Mouse (Mus musculus) spleen, adult 2 months (tissue): ENCODE data around the gene Krt17.

Experiments used
- CTCF ChIP-seq: fragments of 200-500 bp; IDR thresholded peaks from 2 replicates; pipeline ENCODE4 v1.5.1; 2011; ENCODE audit warnings: mild to moderate bottlenecking, inconsistent platforms; ENCODE audit not compliant: insufficient read depth, insufficient read length, insufficient replicate concordance; ENCODE audit errors: extremely low read depth
- POLR2A ChIP-seq: fragments of 200-500 bp; IDR thresholded peaks from 2 replicates; pipeline ENCODE4 v1.6.1; 2011; ENCODE audit warnings: low read depth, low read length, inconsistent platforms

DNA sequence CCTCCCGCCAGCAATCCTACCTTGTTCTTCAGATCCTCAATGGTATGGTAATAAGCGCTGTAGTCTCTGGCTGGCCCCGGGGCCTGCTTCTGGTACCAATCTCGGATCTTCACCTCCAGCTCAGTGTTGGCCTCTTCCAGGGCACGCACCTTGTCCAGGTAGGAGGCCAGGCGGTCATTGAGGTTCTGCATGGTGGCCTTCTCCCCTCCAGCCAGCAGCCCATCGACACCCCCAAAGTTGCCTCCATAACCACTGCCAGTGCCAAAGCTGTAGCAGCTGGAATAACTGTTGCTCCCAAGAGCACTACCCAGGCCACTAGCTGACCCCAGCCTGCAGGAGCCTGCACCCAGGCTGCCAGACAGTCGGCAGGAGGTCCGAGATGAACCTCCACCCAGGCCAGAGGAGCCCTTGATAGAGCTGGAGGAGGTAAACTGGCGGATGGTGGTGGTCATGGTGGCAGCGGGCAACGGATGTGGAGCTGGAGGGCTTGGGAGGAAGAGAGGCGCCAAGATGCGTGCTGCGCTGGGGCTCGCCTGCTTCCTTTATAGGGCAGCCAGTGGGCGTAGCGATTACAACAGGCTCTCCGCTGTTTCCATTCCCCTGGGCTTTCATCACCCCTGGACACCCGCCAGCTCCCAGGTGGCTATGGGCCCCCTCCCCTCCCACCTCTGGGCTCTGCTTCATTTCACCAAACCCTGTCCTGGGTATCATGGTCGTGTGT lies at the start of gene Krt17:
- TF ChIP-seq CTCF = no peak
- TF ChIP-seq POLR2A = no peak
